Mouse (Mus musculus): ENCODE data around the gene St3gal3. TPM values are rescaled to one million over a fixed set of nuclear protein-coding genes. Genes with fewer than 3 reads are reported as not detected.

Gene St3gal3
- total and polyA plus RNA-seq, 3 experiments, result 6.9 to 13.8 (median 13.4) TPM

- TF ChIP-seq GATA1 (IDR thresholded peaks at IDR 0.05; ENCODE audit: borderline replicate concordance, low read length) (no peak), TAL1 (conservative IDR thresholded peaks at IDR 0.05; ENCODE audit: low read depth, low read length) (no peak), POLR2AphosphoS5 (IDR thresholded peaks at IDR 0.05; ENCODE audit: insufficient replicate concordance, low read depth, low read length) (no peak), GATA2 (IDR thresholded peaks at IDR 0.05; ENCODE audit: borderline replicate concordance, low read depth, low read length) (no peak), CTCF (IDR thresholded peaks at IDR 0.05; ENCODE audit: low read depth, low read length) (no peak)
- Histone ChIP-seq H3K9me3 (replicated peaks) (no peaks in the 10 kb centered on the region), H3K27me3 (ENCODE audit: insufficient read depth, low read length) (no peaks in the 10 kb centered on the region), H3K36me3 (replicated peaks) (peaks cover 35% of the 10 kb centered on the region), H3K4me3 (ENCODE audit: low read depth, low read length) (no peak overlapping the region), H3K4me1 (ENCODE audit: insufficient read depth, low read depth, low read length) (peaks cover 19% of the 10 kb centered on the region)
- DNase-seq (ENCODE audit: low spot score), result no peak
- no peak for ATAC-seq (ENCODE audit: extremely low read depth, insufficient number of reproducible peaks, low FRiP score, poor library complexity, severe bottlenecking)
Measured at GRCm38 (mm10) chr4:118073128-118073527, 61.6 kb downstream of the St3gal3 start.

- H3K36me3 ChIP-seq (replicated peaks), result peaks cover 27% of the 10 kb centered on the region
- no peak for ATAC-seq (ENCODE audit: extremely low read depth, insufficient number of reproducible peaks, low FRiP score, poor library complexity, severe bottlenecking)
- no peak overlapping the region for H3K4me3 ChIP-seq (ENCODE audit: low read depth, low read length)
Measured at GRCm38 (mm10) chr4:118071891-118072290, 62.8 kb downstream of the St3gal3 start.

GRCm38 (mm10) chr4:118070255-118071234, 64.2 kb downstream of the St3gal3 start:
- DNase-seq (ENCODE audit: low spot score) (no peak), ATAC-seq (ENCODE audit: extremely low read depth, insufficient number of reproducible peaks, low FRiP score, poor library complexity, severe bottlenecking) (no peak)
- H3K36me3 ChIP-seq (replicated peaks), result peaks cover 16% of the 10 kb centered on the region
- no peaks in the 10 kb centered on the region for H3K9me3 ChIP-seq (replicated peaks)
- TF ChIP-seq TAL1 (conservative IDR thresholded peaks at IDR 0.05; ENCODE audit: low read depth, low read length), result no peak
- no peak overlapping the region for H3K4me3 ChIP-seq (ENCODE audit: low read depth, low read length)
- H3K27me3 ChIP-seq (ENCODE audit: insufficient read depth, low read length), result no peaks in the 10 kb centered on the region
- H3K4me1 ChIP-seq (ENCODE audit: insufficient read depth, low read depth, low read length), result peaks cover 3% of the 10 kb centered on the region

More at GRCm38 (mm10) chr4:118071891-118072290, 62.8 kb downstream of the St3gal3 start:
- no peak for TF ChIP-seq CTCF (IDR thresholded peaks at IDR 0.05; ENCODE audit: low read depth, low read length)
- no peak for TF ChIP-seq GATA1 (IDR thresholded peaks at IDR 0.05; ENCODE audit: borderline replicate concordance, low read length)
- TF ChIP-seq TAL1 (conservative IDR thresholded peaks at IDR 0.05; ENCODE audit: low read depth, low read length), result no peak
- TF ChIP-seq GATA2 (IDR thresholded peaks at IDR 0.05; ENCODE audit: borderline replicate concordance, low read depth, low read length), result no peak
- no peak for TF ChIP-seq POLR2AphosphoS5 (IDR thresholded peaks at IDR 0.05; ENCODE audit: insufficient replicate concordance, low read depth, low read length)
- DNase-seq (ENCODE audit: low spot score), result no peak
- Histone ChIP-seq H3K9me3 (replicated peaks) (no peaks in the 10 kb centered on the region), H3K4me1 (ENCODE audit: insufficient read depth, low read depth, low read length) (peaks cover 9% of the 10 kb centered on the region), H3K27me3 (ENCODE audit: insufficient read depth, low read length) (no peaks in the 10 kb centered on the region)

GRCm38 (mm10) chr4:118061809-118062463, 72.8 kb downstream of the St3gal3 start:
- Histone ChIP-seq H3K9me3 (replicated peaks) (no peaks in the 10 kb centered on the region), H3K4me3 (ENCODE audit: low read depth, low read length) (no peak overlapping the region), H3K36me3 (replicated peaks) (peaks cover 41% of the 10 kb centered on the region), H3K4me1 (ENCODE audit: insufficient read depth, low read depth, low read length) (peaks cover 16% of the 10 kb centered on the region), H3K27me3 (ENCODE audit: insufficient read depth, low read length) (no peaks in the 10 kb centered on the region)
- DNase-seq (ENCODE audit: low spot score) (peak; percentile 12), ATAC-seq (ENCODE audit: extremely low read depth, insufficient number of reproducible peaks, low FRiP score, poor library complexity, severe bottlenecking) (peak; percentile 15; the same call in 1 of the 2 replicates)
- TF ChIP-seq GATA2 (IDR thresholded peaks at IDR 0.05; ENCODE audit: borderline replicate concordance, low read depth, low read length), result no peak
- TF ChIP-seq TAL1 (conservative IDR thresholded peaks at IDR 0.05; ENCODE audit: low read depth, low read length), result no peak
- no peak for TF ChIP-seq CTCF (IDR thresholded peaks at IDR 0.05; ENCODE audit: low read depth, low read length)
- no peak for TF ChIP-seq POLR2AphosphoS5 (IDR thresholded peaks at IDR 0.05; ENCODE audit: insufficient replicate concordance, low read depth, low read length)
- no peak for TF ChIP-seq GATA1 (IDR thresholded peaks at IDR 0.05; ENCODE audit: borderline replicate concordance, low read length)

GRCm38 (mm10) chr4:118060915-118061530, 73.7 kb downstream of the St3gal3 start:
- Histone ChIP-seq H3K9me3 (replicated peaks) (no peaks in the 10 kb centered on the region), H3K36me3 (replicated peaks) (peaks cover 49% of the 10 kb centered on the region), H3K4me1 (ENCODE audit: insufficient read depth, low read depth, low read length) (peaks cover 16% of the 10 kb centered on the region), H3K27me3 (ENCODE audit: insufficient read depth, low read length) (no peaks in the 10 kb centered on the region), H3K4me3 (ENCODE audit: low read depth, low read length) (no peak overlapping the region)
- TF ChIP-seq GATA2 (IDR thresholded peaks at IDR 0.05; ENCODE audit: borderline replicate concordance, low read depth, low read length) (no peak), GATA1 (IDR thresholded peaks at IDR 0.05; ENCODE audit: borderline replicate concordance, low read length) (no peak), POLR2AphosphoS5 (IDR thresholded peaks at IDR 0.05; ENCODE audit: insufficient replicate concordance, low read depth, low read length) (no peak), CTCF (IDR thresholded peaks at IDR 0.05; ENCODE audit: low read depth, low read length) (no peak)
- no peak for ATAC-seq (ENCODE audit: extremely low read depth, insufficient number of reproducible peaks, low FRiP score, poor library complexity, severe bottlenecking)
- DNase-seq (ENCODE audit: low spot score), result no peak

All from G1E (cell line).